Mouse (Mus musculus) hindbrain, embryonic 14.5 days (tissue): ENCODE measurements at regions not wholly inside any gene's neighbourhood (a gene's known extent, or its start where the extent isn't known, plus 50 kb on each side); places are given as distances from the start of the nearest gene placed in this dataset.
A peak's percentile ranks its signal among the peaks of the same experiment; 100 is the strongest.

ENCODE experiments used
- ATAC-seq: fragments of 200-750 bp; cut with Nextera tagmentation; 2 replicates; pipeline ENCODE4 v1.8.0; 2017; ENCODE audit warnings: moderate number of reproducible peaks, mild to moderate bottlenecking, moderate TSS enrichment, moderate library complexity; ENCODE audit not compliant: low FRiP score
- DNase-seq: peaks from one replicate; pipeline ENCODE4 v3.0.0-alpha.2; 2015; ENCODE audit warnings: low spot score
- H3K27ac ChIP-seq: fragments of 300-500 bp; sonication (generic); 2 replicates; pipeline ENCODE4 v1.5.1; 2014; ENCODE audit warnings: mild to moderate bottlenecking, moderate library complexity
- H3K27me3 ChIP-seq: fragments of 300-500 bp; sonication (generic); 2 replicates; pipeline ENCODE4 v1.6.1; 2014; ENCODE audit warnings: mild to moderate bottlenecking, low read length, mixed read lengths; ENCODE audit not compliant: control insufficient read depth, insufficient read depth
- H3K36me3 ChIP-seq: fragments of 300-500 bp; sonication (generic); replicated peaks from 2 replicates; pipeline ENCODE4 v1.6.1; 2014; ENCODE audit not compliant: control insufficient read depth, insufficient read depth
- H3K4me1 ChIP-seq: fragments of 300-500 bp; sonication (generic); replicated peaks from 2 replicates; pipeline ENCODE4 v1.6.1; 2014; ENCODE audit warnings: antibody characterized with exemption, low read length, mixed read lengths; ENCODE audit not compliant: control insufficient read depth, insufficient read depth
- H3K4me2 ChIP-seq: fragments of 300-500 bp; sonication (generic); replicated peaks from 2 replicates; pipeline ENCODE4 v1.6.1; 2014; ENCODE audit warnings: mild to moderate bottlenecking, moderate library complexity
- H3K4me3 ChIP-seq: fragments of 300-500 bp; sonication (generic); replicated peaks from 2 replicates; pipeline ENCODE4 v1.5.1; 2014; ENCODE audit warnings: mild to moderate bottlenecking, low read length
- H3K9ac ChIP-seq: fragments of 300-500 bp; sonication (generic); 2 replicates; pipeline ENCODE4 v1.6.1; 2014
- H3K9me3 ChIP-seq: fragments of 300-500 bp; sonication (generic); 2 replicates; pipeline ENCODE4 v1.6.1; 2016; ENCODE audit warnings: low read length; ENCODE audit not compliant: control insufficient read depth
- WGBS: fragments of 180-500 bp; shearing (Covaris S2); extraction: QIAGEN DNeasy Blood & Tissue Kit; methylation state at CpG from one replicate; pipeline ENCODE4 v1.1.7; 2014; 5-methylcytosine and 5-hydroxymethylcytosine counted together

- WGBS: 73% methylated on average over 4 of the region's 4 CpGs
- H3K4me1 ChIP-seq: no peaks in the 10 kb centered on the region
- no peak for ATAC-seq
- H3K27ac ChIP-seq: no peak overlapping the region
- H3K9me3 ChIP-seq: no peaks in the 10 kb centered on the region
- no peak for DNase-seq
- no peaks in the 10 kb centered on the region for H3K27me3 ChIP-seq
- H3K4me2 ChIP-seq: no peak overlapping the region
- H3K36me3 ChIP-seq: no peaks in the 10 kb centered on the region
- H3K9ac ChIP-seq: no peak overlapping the region
- H3K4me3 ChIP-seq: no peak overlapping the region
These were observed 190.7 kb downstream of the Cep170 start for GRCm38 (mm10) chr1:176623171-176623570.

GRCm38 (mm10) chr1:176622213-176622612, 191.7 kb downstream of the Cep170 start:
- whole genome bisulfite sequencing: 93% methylated on average over 5 of the region's 5 CpGs

GRCm38 (mm10) chr1:176621285-176621684, 192.6 kb downstream of the Cep170 start:
- no peak for DNase-seq
- Histone ChIP-seq H3K27me3 (no peaks in the 10 kb centered on the region), H3K4me1 (no peaks in the 10 kb centered on the region), H3K36me3 (no peaks in the 10 kb centered on the region), H3K4me2 (no peak overlapping the region), H3K4me3 (no peak overlapping the region), H3K9me3 (no peaks in the 10 kb centered on the region), H3K9ac (no peak overlapping the region), H3K27ac (no peak overlapping the region)
- 91% methylated on average over 2 of the region's 2 CpGs for whole genome bisulfite sequencing
- ATAC-seq: no peak

More at GRCm38 (mm10) chr1:176622213-176622612, 191.7 kb downstream of the Cep170 start:
- H3K36me3 ChIP-seq: no peaks in the 10 kb centered on the region
- ATAC-seq: no peak
- H3K4me1 ChIP-seq: no peaks in the 10 kb centered on the region
- no peak overlapping the region for H3K9ac ChIP-seq
- no peaks in the 10 kb centered on the region for H3K27me3 ChIP-seq
- H3K9me3 ChIP-seq: no peaks in the 10 kb centered on the region
- no peak overlapping the region for H3K4me3 ChIP-seq
- H3K27ac ChIP-seq: no peak overlapping the region
- H3K4me2 ChIP-seq: no peak overlapping the region
- DNase-seq: no peak

GRCm38 (mm10) chr1:176618896-176619295, 195.0 kb downstream of the Cep170 start:
- WGBS: 82% methylated on average over 4 of the region's 4 CpGs
- Histone ChIP-seq H3K9me3 (no peaks in the 10 kb centered on the region), H3K27ac (no peak overlapping the region), H3K27me3 (no peaks in the 10 kb centered on the region), H3K36me3 (no peaks in the 10 kb centered on the region), H3K4me3 (no peak overlapping the region), H3K4me1 (no peaks in the 10 kb centered on the region), H3K4me2 (no peak overlapping the region), H3K9ac (no peak overlapping the region)
- no peak for ATAC-seq
- no peak for DNase-seq

- no peak for DNase-seq
These were observed 198.2 kb downstream of the Cep170 start for GRCm38 (mm10) chr1:176615673-176616072.

GRCm38 (mm10) chr1:176594312-176594711, 219.6 kb downstream of the Cep170 start:
- H3K4me1 ChIP-seq: no peaks in the 10 kb centered on the region
- ATAC-seq (no peak), DNase-seq (no peak)
- WGBS: 61% methylated on average over 2 of the region's 2 CpGs
- no peaks in the 10 kb centered on the region for H3K27me3 ChIP-seq
- H3K27ac ChIP-seq: no peak overlapping the region
- H3K9ac ChIP-seq: no peak overlapping the region
- H3K4me3 ChIP-seq: no peak overlapping the region
- no peaks in the 10 kb centered on the region for H3K9me3 ChIP-seq
- H3K36me3 ChIP-seq: no peaks in the 10 kb centered on the region
- no peak overlapping the region for H3K4me2 ChIP-seq

More at GRCm38 (mm10) chr1:176615673-176616072, 198.2 kb downstream of the Cep170 start:
- H3K4me2 ChIP-seq: no peak overlapping the region
- H3K9me3 ChIP-seq: no peaks in the 10 kb centered on the region
- WGBS: 65% methylated on average over 2 of the region's 2 CpGs
- ATAC-seq: no peak
- H3K27ac ChIP-seq: no peak overlapping the region
- H3K9ac ChIP-seq: no peak overlapping the region
- H3K4me3 ChIP-seq: no peak overlapping the region
- H3K4me1 ChIP-seq: no peaks in the 10 kb centered on the region
- no peaks in the 10 kb centered on the region for H3K27me3 ChIP-seq
- no peaks in the 10 kb centered on the region for H3K36me3 ChIP-seq

- 47% methylated on average over 2 of the region's 2 CpGs for WGBS
- no peaks in the 10 kb centered on the region for H3K9me3 ChIP-seq
- H3K4me2 ChIP-seq: no peak overlapping the region
- no peak for DNase-seq
- H3K27me3 ChIP-seq: no peaks in the 10 kb centered on the region
- H3K4me3 ChIP-seq: no peak overlapping the region
- no peak overlapping the region for H3K27ac ChIP-seq
- no peaks in the 10 kb centered on the region for H3K36me3 ChIP-seq
- H3K4me1 ChIP-seq: no peaks in the 10 kb centered on the region
- no peak overlapping the region for H3K9ac ChIP-seq
- ATAC-seq: no peak
These were observed 225.7 kb downstream of the Cep170 start for GRCm38 (mm10) chr1:176588144-176588543.

GRCm38 (mm10) chr1:176573703-176574102, 240.2 kb downstream of the Cep170 start:
- Histone ChIP-seq H3K4me2 (no peak overlapping the region), H3K4me1 (no peaks in the 10 kb centered on the region), H3K36me3 (no peaks in the 10 kb centered on the region), H3K4me3 (no peak overlapping the region), H3K27ac (no peak overlapping the region), H3K9me3 (no peaks in the 10 kb centered on the region), H3K27me3 (no peaks in the 10 kb centered on the region), H3K9ac (no peak overlapping the region)
- 18% methylated on average over 1 of the region's 1 CpGs for WGBS
- ATAC-seq: no peak
- DNase-seq: no peak

GRCm38 (mm10) chr1:176558457-176559415, 255.1 kb downstream of the Cep170 start:
- ATAC-seq (peak; percentile 84), DNase-seq (no peak)
- Histone ChIP-seq H3K9me3 (no peaks in the 10 kb centered on the region), H3K4me2 (no peak overlapping the region), H3K4me1 (no peaks in the 10 kb centered on the region), H3K36me3 (no peaks in the 10 kb centered on the region), H3K9ac (no peak overlapping the region), H3K27me3 (no peaks in the 10 kb centered on the region), H3K4me3 (no peak overlapping the region), H3K27ac (no peak overlapping the region)
- 71% methylated on average over 11 of the region's 11 CpGs for WGBS
